Mouse (Mus musculus) kidney, adult 9 months (tissue): ENCODE measurements at regions not wholly inside any gene's neighbourhood (a gene's known extent, or its start where the extent isn't known, plus 50 kb on each side); places are given as distances from the start of the nearest gene placed in this dataset.

Experiments
- DNase-seq: peaks from one replicate; pipeline ENCODE4 v3.0.0; 2022

- DNase-seq, result no peak
Measured at GRCm38 (mm10) chrX:160332618-160333017, 57.9 kb upstream of the Adgrg2 start.

- DNase-seq, result peak; percentile 54
Measured at GRCm38 (mm10) chrX:160338347-160338985, 52.0 kb upstream of the Adgrg2 start.
